Mouse (Mus musculus) kidney, adult 2 months (tissue): ENCODE results near the gene Avpr1b. TPM values are rescaled to one million over a fixed set of nuclear protein-coding genes. Genes with fewer than 3 reads are reported as not detected.

Source experiments
- DNase-seq: peaks from one replicate; pipeline ENCODE4 v3.0.0; 2021
- H3K27ac ChIP-seq: fragments of 200-500 bp; 2 replicates; pipeline ENCODE4 v1.5.1; 2012; ENCODE audit warnings: low read depth, low read length, control low read depth, inconsistent platforms; ENCODE audit not compliant: insufficient read depth
- H3K27me3 ChIP-seq: fragments of 200-500 bp; replicated peaks from 2 replicates; pipeline ENCODE4 v1.6.1; 2012; ENCODE audit warnings: mild to moderate bottlenecking, moderate library complexity, low read length, inconsistent platforms; ENCODE audit not compliant: control insufficient read depth, insufficient read depth
- H3K36me3 ChIP-seq: fragments of 200-500 bp; 2 replicates; pipeline ENCODE4 v1.6.1; 2012; ENCODE audit warnings: mild to moderate bottlenecking, moderate library complexity, low read length, inconsistent platforms; ENCODE audit not compliant: control insufficient read depth, insufficient read depth
- H3K4me1 ChIP-seq: fragments of 200-500 bp; 2 replicates; pipeline ENCODE4 v1.6.1; 2011; ENCODE audit warnings: low read length; ENCODE audit not compliant: control insufficient read depth, insufficient read depth
- H3K4me3 ChIP-seq: fragments of 200-500 bp; 2 replicates; pipeline ENCODE4 v1.5.1; 2011; ENCODE audit warnings: mild to moderate bottlenecking, low read depth, low read length, control low read depth; ENCODE audit not compliant: insufficient read depth
- CTCF ChIP-seq: fragments of 200-500 bp; conservative IDR thresholded peaks from 2 replicates; pipeline ENCODE4 v1.5.1; 2011; ENCODE audit warnings: low read depth, mild to moderate bottlenecking, control low read depth, low read length, moderate library complexity, mixed read lengths; ENCODE audit not compliant: insufficient read depth, insufficient read length
- POLR2A ChIP-seq: fragments of 200-500 bp; IDR thresholded peaks from one replicate; pipeline ENCODE4 v1.6.1; 2011; ENCODE audit warnings: low read depth, low read length, control low read depth
- WGBS: fragments of 180-500 bp; shearing (Covaris S2); methylation state at CpG from one replicate; pipeline ENCODE4 v1.1.7; 2018; 5-methylcytosine and 5-hydroxymethylcytosine counted together
- polyA plus RNA-seq: library from polyadenylated mRNA; depleted of rRNA; stranded (reverse); fragments of >200 nt; gene quantifications from 2 replicates; pipeline ENCODE4 v1.2.3, GENCODE M21; 2012

Avpr1b gene
- polyA plus RNA-seq, 1 experiment = not detected

DNA sequence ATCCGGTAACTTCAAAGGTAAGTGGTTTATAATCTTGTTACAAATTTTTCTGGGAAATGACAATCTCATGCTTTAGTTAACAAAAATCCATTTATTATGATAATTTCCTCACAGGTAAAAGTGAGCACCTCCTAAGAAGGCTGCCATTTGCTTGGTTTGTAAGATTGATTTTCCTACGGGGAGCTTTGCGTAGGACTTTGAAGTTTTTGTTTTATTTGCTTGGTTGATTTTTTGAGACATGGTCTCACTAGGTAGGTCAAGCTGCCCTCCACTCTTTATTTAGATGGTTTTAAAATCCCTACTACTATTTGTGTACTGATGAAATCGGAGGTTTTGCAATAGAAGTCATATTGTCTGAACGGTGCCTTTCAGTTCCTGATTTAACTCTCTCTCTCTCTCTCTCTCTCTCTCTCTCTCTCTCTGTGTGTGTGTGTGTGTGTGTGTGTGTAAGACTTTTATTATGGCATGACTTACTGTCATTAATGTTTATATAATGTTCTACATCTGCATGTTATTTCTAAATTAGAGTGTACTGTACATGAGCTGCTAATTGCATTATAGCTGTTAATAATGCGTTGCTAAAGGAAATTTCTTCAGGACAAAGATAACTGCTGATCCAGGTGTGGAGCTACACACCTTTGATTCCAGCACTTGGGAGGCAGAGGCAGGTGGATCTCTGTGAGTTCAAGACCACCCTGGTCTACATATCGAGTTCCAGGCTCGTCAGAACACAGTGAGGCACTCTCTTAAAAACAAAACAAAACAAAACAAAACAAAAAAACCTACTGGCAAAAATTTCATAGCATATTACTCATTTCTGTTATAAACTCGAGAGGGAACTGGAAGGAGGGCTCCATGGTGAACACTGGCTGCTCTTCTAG is 39.7 kb downstream of the Avpr1b start:
- no peak for TF ChIP-seq POLR2A
- DNase-seq = no peak
- Histone ChIP-seq H3K27ac (no peak overlapping the region), H3K4me3 (no peak overlapping the region), H3K27me3 (no peaks in the 10 kb centered on the region), H3K36me3 (no peaks in the 10 kb centered on the region), H3K4me1 (no peaks in the 10 kb centered on the region)
- WGBS = 80% methylated on average over 9 of the region's 9 CpGs

DNA sequence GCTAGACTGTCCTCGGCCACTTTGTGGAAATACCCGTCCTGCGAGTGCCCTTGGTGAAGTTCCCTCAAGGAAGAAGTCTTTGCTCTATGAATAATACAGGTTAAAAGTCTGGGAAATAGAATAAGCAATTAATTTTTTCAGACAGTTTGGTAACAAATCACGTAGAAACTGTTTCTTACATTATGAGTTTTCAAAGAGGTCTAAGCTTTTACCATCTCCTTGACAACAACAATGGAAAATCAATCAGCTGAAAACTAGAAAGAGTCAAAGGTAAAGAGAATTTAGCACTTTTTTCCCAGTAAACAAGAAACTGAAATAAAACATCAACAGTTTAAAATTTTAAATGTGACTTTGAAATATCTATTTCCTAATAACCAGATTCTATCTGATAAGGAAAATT is 41.0 kb downstream of the Avpr1b start:
- Histone ChIP-seq H3K36me3 (no peaks in the 10 kb centered on the region), H3K4me3 (no peak overlapping the region), H3K27ac (no peak overlapping the region), H3K27me3 (no peaks in the 10 kb centered on the region), H3K4me1 (no peaks in the 10 kb centered on the region)
- DNase-seq = no peak
- TF ChIP-seq CTCF = no peak
- 83% methylated on average over 4 of the region's 4 CpGs for WGBS

DNA sequence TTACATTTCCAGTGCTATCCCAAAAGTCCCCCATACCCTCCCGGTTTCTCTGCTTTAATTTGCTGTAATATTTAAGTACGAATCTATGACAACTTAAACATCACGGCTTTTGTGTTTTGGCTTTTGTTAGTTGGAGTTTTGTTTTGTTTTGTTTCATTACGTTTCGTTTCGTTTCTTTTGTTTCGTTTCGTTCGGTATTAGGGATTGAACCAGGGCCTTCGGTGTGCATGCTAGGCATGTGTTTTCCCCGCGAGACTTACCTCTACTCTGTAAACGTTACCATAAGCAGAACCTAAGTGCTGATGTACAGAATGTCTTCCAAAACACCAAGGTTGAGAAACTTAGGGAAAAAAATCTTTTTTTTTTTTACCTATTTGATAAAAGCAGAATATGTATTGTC is 42.5 kb downstream of the Avpr1b start:
- Histone ChIP-seq H3K27ac (no peak overlapping the region), H3K4me3 (no peak overlapping the region), H3K27me3 (no peaks in the 10 kb centered on the region), H3K36me3 (no peaks in the 10 kb centered on the region), H3K4me1 (no peaks in the 10 kb centered on the region)
- 94% methylated on average over 13 of the region's 13 CpGs for WGBS
- DNase-seq = no peak
- no peak for TF ChIP-seq POLR2A
- no peak for TF ChIP-seq CTCF

DNA sequence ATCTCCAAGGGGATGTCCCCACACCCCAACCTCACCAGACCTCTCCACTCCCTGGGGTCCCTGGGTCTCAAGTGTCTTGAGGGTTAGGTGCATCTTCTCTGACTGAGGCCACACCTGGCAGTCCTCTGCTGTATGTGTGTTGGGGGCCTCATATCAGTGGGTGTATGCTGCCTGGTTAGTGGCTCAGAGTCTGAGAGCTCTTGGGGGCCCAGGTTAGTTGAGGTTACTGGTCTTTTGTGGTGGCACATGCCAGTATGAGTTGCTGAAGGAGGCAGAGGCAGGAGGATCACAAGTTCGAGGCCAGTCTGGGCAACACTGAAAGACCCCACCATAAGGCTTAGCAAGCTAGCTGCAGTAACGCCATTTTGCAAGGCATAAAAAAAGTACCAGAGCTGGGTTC is 43.2 kb downstream of the Avpr1b start:
- 89% methylated on average over 2 of the region's 2 CpGs for WGBS
- no peaks in the 10 kb centered on the region for H3K4me1 ChIP-seq
- no peak for DNase-seq
- H3K36me3 ChIP-seq = no peaks in the 10 kb centered on the region
- H3K4me3 ChIP-seq = no peak overlapping the region
- no peaks in the 10 kb centered on the region for H3K27me3 ChIP-seq
- TF ChIP-seq POLR2A (no peak), CTCF (no peak)
- H3K27ac ChIP-seq = no peak overlapping the region

DNA sequence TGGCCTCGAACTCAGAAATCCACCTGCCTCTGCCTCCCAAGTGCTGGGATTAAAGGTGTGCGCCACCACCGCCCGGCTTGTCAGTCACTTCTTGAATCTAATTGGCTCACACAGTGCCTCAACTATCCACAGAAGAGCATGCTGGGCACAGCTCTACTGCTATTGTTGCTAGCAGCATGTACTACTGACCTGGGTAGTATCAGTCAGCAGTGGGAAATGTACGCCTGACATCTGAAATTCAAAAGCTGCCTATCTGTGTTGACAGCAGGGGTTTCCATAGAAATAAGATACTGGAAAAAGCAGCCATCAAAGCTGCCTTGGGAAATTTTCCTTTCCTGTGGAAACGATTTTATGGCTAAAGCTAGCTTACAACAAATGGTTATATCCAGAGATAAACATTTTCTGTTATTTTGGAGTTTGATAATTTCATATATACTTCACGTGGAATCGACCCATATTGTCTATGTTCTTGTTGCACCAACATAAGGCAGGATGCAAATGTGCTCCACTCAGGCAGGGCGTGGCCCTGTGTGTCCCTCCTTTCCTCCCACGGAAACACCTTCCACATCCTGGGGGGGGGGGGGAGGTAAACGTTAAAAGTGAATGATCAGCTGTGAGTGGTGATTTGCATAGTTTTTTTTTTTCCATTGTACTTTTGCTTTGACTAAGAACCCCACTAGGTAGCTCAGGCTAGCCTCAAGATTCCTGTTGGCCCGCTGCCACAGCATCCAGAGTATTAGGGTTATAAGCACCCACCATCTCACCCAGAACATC is 53.8 kb downstream of the Avpr1b start:
- no peak for DNase-seq
- whole genome bisulfite sequencing = 75% methylated on average over 12 of the region's 12 CpGs
- no peak for TF ChIP-seq CTCF
- no peak for TF ChIP-seq POLR2A

DNA sequence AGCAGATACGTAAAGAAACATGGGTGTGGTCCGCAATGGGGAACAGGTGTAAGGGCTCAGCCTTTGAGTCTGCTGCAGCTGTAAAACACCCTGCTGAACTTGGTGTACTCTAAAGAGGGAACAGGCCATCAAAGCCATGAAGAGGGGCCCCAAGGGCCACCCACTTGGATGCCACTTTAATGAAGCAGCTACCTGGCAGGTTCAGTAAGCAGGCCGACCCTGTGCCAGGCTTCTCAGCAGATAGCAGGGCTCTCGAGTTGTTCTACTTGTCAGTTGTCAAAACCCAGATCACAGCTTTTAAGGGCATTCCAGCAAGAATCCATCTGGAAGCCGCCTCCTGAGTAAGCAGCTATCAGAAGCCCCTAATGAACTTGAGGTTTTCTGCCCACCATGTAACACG is 56.6 kb downstream of the Avpr1b start:
- TF ChIP-seq POLR2A = no peak
- no peaks in the 10 kb centered on the region for H3K36me3 ChIP-seq
- H3K27ac ChIP-seq = no peak overlapping the region
- DNase-seq = no peak
- H3K4me3 ChIP-seq = no peak overlapping the region
- no peaks in the 10 kb centered on the region for H3K4me1 ChIP-seq
- 87% methylated on average over 6 of the region's 6 CpGs for WGBS
- no peaks in the 10 kb centered on the region for H3K27me3 ChIP-seq

More for the DNA sequence above, 53.8 kb downstream of the Avpr1b start:
- H3K4me1 ChIP-seq = no peaks in the 10 kb centered on the region
- no peak overlapping the region for H3K4me3 ChIP-seq
- H3K36me3 ChIP-seq = no peaks in the 10 kb centered on the region
- H3K27ac ChIP-seq = no peak overlapping the region
- no peaks in the 10 kb centered on the region for H3K27me3 ChIP-seq

DNA sequence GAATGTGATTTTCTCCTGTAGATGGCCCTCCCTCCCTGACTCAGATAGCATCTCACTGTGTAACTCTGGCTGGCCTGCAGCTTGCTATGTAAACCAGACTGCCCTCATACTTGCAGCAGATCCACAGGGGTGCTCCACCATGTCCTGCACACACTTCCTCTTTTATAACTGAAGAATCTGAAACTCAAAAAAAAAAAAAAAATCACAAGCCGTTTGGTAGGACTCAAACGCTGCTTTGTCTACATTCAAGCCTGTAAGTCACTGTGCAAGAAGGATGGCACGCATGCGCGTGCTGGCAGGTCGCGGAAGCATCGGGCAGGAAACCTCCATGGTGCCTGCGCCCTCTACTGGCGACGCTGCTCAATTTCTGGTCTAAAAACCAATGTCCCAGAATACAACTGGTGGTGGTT is 58.9 kb downstream of the Avpr1b start:
- H3K36me3 ChIP-seq = no peaks in the 10 kb centered on the region
- DNase-seq = peak; percentile 92
- peak; percentile 98 for TF ChIP-seq CTCF
- no peak for TF ChIP-seq POLR2A
- H3K4me1 ChIP-seq = no peaks in the 10 kb centered on the region
- H3K27ac ChIP-seq = no peak overlapping the region
- 1% methylated on average over 11 of the region's 11 CpGs for WGBS
- H3K27me3 ChIP-seq = no peaks in the 10 kb centered on the region
- no peak overlapping the region for H3K4me3 ChIP-seq
